Mouse (Mus musculus) midbrain, embryonic 15.5 days (tissue): Measurements from ENCODE around the gene Espn. TPM values are rescaled to one million over a fixed set of nuclear protein-coding genes. Genes with fewer than 3 reads are reported as not detected.

ENCODE experiments used
- ATAC-seq: fragments of 200-750 bp; cut with Nextera tagmentation; replicated peaks from 2 replicates; pipeline ENCODE4 v1.8.0; 2017; ENCODE audit warnings: moderate TSS enrichment
- H3K27ac ChIP-seq: fragments of 300-500 bp; sonication (generic); 2 replicates; pipeline ENCODE4 v1.5.1; 2015; ENCODE audit warnings: mild to moderate bottlenecking, inconsistent platforms
- H3K27me3 ChIP-seq: fragments of 300-500 bp; sonication (generic); replicated peaks from 2 replicates; pipeline ENCODE4 v1.6.1; 2015; ENCODE audit warnings: inconsistent platforms
- H3K36me3 ChIP-seq: fragments of 300-500 bp; sonication (generic); replicated peaks from 2 replicates; pipeline ENCODE4 v1.6.1; 2015; ENCODE audit warnings: inconsistent platforms
- H3K4me1 ChIP-seq: fragments of 300-500 bp; sonication (generic); 2 replicates; pipeline ENCODE4 v1.6.1; 2015; ENCODE audit warnings: inconsistent platforms
- H3K4me2 ChIP-seq: fragments of 300-500 bp; sonication (generic); 2 replicates; pipeline ENCODE4 v1.6.1; 2015; ENCODE audit warnings: inconsistent platforms, mild to moderate bottlenecking, moderate library complexity
- H3K4me3 ChIP-seq: fragments of 300-500 bp; sonication (generic); 2 replicates; pipeline ENCODE4 v1.5.1; 2015; ENCODE audit warnings: mild to moderate bottlenecking, inconsistent platforms
- H3K9ac ChIP-seq: fragments of 300-500 bp; sonication (generic); 2 replicates; pipeline ENCODE4 v1.6.1; 2015; ENCODE audit warnings: mild to moderate bottlenecking, inconsistent platforms
- H3K9me3 ChIP-seq: fragments of 300-500 bp; sonication (generic); 2 replicates; pipeline ENCODE4 v1.6.1; 2016; ENCODE audit warnings: inconsistent platforms
- WGBS: fragments of 180-500 bp; shearing (Covaris S2); methylation state at CpG from one replicate; pipeline ENCODE4 v1.1.7; 2015; ENCODE audit warnings: mixed read lengths; 5-methylcytosine and 5-hydroxymethylcytosine counted together
- polyA plus RNA-seq: library from polyadenylated mRNA; unstranded; fragments of >200 nt; fragmentation: Nextera tagmentation; extraction: Ambion mirVana; gene quantifications from 2 replicates; pipeline ENCODE4 v1.2.1, GENCODE M21; 2015

The Espn gene
- polyA plus RNA-seq, 1 experiment from 2014 or later = 0.13 TPM

DNA sequence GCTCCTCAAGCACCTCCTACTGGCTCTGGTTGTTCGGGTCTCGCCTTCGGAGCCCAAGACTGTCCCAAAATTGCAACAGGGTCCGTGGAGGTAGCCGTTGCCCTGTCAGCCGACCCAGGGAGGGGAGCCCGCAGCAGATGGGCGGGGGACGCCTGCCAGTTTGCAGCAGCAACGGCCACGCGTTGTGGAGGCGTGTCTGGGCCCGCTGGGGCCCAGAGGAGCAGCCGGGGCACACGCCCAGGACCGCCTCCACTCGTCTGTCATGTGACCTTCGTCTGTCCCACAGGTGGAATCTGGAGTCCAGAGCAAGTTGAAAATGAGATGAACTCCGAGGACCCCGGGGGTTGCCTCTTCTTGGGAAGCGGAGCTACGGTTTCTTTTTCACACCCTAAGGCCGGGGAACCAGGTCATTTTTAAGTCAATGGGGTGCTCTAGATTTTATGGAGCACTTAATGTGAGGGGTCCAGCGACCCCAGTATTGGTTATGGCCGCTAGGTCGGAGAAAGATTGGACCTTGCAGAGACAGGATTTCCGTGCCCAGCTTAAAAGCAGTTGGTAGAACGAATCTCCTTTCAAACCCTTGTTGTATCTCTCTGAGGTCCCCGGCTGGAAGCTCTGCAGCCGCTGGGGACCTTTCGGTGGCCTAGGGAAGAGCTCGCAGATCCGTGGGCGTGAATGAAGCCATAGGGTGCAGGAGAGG is 6.6 kb upstream of the Espn start, which contains the start of gene Hes2:
Gene Hes2 (plus strand): TSS at position 283 of the 700 bp plus-strand sequence.
- H3K9ac ChIP-seq = no peak within 1 kb of the TSS
- peak within 1 kb of the TSS; percentile 12; the same call in 1 of the 2 replicates for H3K4me3 ChIP-seq
- H3K27me3 ChIP-seq = peaks cover 78% of the 10 kb centered on the region

DNA sequence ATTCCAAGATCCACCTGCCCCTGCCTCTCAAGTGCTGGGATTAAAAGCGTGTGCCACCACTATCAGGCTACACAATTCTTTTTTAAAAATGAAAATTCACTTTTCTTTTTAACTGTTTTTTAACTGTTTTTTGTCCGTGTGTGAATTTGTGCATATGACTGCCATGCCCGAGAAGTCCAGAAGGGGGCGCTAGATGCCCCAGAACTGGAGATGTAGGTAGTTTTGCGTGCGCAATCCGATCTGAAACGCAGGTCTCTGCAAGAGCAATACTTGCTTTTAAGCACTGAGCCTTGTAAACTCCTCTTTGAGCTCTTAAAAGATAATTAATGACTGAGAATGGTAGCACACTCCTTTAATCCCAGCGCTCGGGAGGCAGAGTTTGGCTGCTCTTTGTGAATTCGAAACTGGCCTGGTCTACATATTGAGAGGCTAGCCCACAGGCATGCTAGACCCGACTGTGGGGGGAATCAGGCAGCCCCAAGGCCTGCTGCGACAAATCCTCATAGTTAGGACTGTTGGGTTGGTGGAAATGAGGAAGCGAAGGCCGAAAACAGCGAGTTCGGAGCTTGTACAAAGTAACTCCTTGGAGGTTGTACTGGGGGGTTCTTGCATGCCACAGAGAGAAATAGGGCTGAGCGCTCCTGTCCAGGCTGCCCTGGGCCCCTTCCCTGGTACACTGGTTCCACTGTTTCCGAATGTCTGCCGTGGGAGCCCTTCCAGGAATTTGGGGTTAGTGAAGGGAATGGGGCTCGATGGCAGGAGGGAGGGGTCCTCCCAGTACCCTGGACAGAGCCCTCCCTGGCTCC is 5.8 kb upstream of the Espn start:
- Histone ChIP-seq H3K36me3 (no peaks in the 10 kb centered on the region), H3K4me1 (peaks cover 24% of the 10 kb centered on the region), H3K27ac (no peak overlapping the region), H3K4me2 (0 out of 2 replicates have a peak overlapping the region, but pooled peaks have one; percentile 22), H3K9ac (no peak overlapping the region), H3K4me3 (no peak overlapping the region), H3K9me3 (no peaks in the 10 kb centered on the region), H3K27me3 (peaks cover 85% of the 10 kb centered on the region)
- 16% methylated on average over 21 of the region's 21 CpGs for WGBS
- ATAC-seq = no peak

More for the DNA sequence above, 6.6 kb upstream of the Espn start, which contains the start of gene Hes2:
- Histone ChIP-seq H3K4me2 (peak within 1 kb of the TSS; percentile 22), H3K9me3 (no peaks in the 10 kb centered on the region), H3K36me3 (no peaks in the 10 kb centered on the region), H3K4me1 (peaks cover 20% of the 10 kb centered on the region), H3K27ac (no peak within 1 kb of the TSS)
- ATAC-seq = no peak
- WGBS = 2% methylated on average over 35 of the region's 35 CpGs

- Histone ChIP-seq H3K36me3 (no peaks in the 10 kb centered on the region), H3K4me2 (no peak overlapping the region), H3K9me3 (no peaks in the 10 kb centered on the region), H3K27ac (no peak overlapping the region), H3K9ac (no peak overlapping the region), H3K27me3 (peaks cover 85% of the 10 kb centered on the region), H3K4me1 (peaks cover 32% of the 10 kb centered on the region), H3K4me3 (no peak overlapping the region)
- 79% methylated on average over 4 of the region's 4 CpGs for WGBS
- ATAC-seq = no peak
Measured at GRCm38 (mm10) chr4:152155019-152155418, 2.8 kb upstream of the Espn start.

DNA sequence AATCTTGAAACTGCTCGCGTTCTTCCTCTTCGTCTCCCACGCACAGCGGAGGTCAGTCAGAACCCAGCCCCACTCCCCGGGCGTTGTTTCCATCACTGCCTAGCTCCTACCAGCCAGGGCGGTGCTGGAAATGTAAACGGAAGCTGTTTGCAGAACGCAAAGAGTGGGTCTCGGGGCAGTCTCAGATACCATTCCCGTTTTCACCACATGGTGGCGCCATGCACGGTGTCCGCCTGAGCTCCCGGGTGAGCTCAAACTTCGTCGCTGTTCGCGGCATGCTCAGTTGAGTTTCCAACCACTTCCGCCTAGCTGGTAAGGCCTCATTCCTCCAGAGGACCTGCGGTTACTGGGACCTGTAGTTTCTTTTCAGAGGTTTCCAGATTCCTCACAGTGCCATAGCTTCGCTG is 1.6 kb upstream of the Espn start:
- H3K4me3 ChIP-seq = no peak overlapping the region
- no peak overlapping the region for H3K27ac ChIP-seq
- H3K9me3 ChIP-seq = no peaks in the 10 kb centered on the region
- no peak for ATAC-seq
- no peak overlapping the region for H3K9ac ChIP-seq
- 2% methylated on average over 23 of the region's 23 CpGs for WGBS
- peaks cover 22% of the 10 kb centered on the region for H3K4me1 ChIP-seq
- peak overlapping the region; percentile 33 for H3K4me2 ChIP-seq
- no peaks in the 10 kb centered on the region for H3K36me3 ChIP-seq
- peaks cover 83% of the 10 kb centered on the region for H3K27me3 ChIP-seq

DNA sequence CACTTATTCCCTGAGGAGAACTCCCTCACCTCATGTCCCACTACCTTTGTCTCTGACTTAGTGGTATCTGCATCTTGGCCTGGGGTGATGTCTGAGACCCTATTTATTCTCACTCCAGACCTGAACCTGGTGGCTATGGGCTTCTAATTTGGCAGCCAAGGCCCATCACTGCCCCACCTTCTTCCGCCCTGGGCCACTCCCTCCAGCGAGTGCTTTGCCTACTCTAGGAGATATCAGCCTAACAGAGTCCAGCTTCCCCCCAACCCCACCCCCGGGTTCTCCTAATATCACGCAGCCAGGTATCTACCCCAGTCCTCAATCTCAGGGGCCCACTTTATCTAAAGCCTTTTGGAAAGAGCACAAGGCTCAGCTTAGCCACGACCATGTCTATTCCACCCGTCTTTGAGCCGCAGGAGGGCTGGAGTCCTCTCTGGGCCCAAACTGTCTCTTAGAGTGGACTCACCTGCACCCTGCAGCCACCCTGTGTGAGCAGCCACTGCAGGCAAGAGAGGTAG is 663 bp downstream of the Espn start:
- no peaks in the 10 kb centered on the region for H3K36me3 ChIP-seq
- no peak overlapping the region; the same call in 1 of the 2 replicates for H3K4me2 ChIP-seq
- H3K4me3 ChIP-seq = peak overlapping the region; percentile 28
- H3K9me3 ChIP-seq = no peaks in the 10 kb centered on the region
- peaks cover 15% of the 10 kb centered on the region for H3K4me1 ChIP-seq
- peaks cover 65% of the 10 kb centered on the region for H3K27me3 ChIP-seq
- no peak for ATAC-seq
- H3K9ac ChIP-seq = no peak overlapping the region
- no peak overlapping the region for H3K27ac ChIP-seq
- WGBS = 19% methylated on average over 7 of the region's 7 CpGs

GRCm38 (mm10) chr4:152150546-152150945 is 1.6 kb downstream of the Espn start:
- no peaks in the 10 kb centered on the region for H3K9me3 ChIP-seq
- H3K27me3 ChIP-seq = peaks cover 61% of the 10 kb centered on the region
- ATAC-seq = no peak
- WGBS = 68% methylated on average over 4 of the region's 4 CpGs
- H3K27ac ChIP-seq = no peak overlapping the region
- H3K36me3 ChIP-seq = no peaks in the 10 kb centered on the region
- no peak overlapping the region for H3K4me2 ChIP-seq
- peaks cover 15% of the 10 kb centered on the region for H3K4me1 ChIP-seq
- H3K9ac ChIP-seq = no peak overlapping the region
- no peak overlapping the region for H3K4me3 ChIP-seq

DNA sequence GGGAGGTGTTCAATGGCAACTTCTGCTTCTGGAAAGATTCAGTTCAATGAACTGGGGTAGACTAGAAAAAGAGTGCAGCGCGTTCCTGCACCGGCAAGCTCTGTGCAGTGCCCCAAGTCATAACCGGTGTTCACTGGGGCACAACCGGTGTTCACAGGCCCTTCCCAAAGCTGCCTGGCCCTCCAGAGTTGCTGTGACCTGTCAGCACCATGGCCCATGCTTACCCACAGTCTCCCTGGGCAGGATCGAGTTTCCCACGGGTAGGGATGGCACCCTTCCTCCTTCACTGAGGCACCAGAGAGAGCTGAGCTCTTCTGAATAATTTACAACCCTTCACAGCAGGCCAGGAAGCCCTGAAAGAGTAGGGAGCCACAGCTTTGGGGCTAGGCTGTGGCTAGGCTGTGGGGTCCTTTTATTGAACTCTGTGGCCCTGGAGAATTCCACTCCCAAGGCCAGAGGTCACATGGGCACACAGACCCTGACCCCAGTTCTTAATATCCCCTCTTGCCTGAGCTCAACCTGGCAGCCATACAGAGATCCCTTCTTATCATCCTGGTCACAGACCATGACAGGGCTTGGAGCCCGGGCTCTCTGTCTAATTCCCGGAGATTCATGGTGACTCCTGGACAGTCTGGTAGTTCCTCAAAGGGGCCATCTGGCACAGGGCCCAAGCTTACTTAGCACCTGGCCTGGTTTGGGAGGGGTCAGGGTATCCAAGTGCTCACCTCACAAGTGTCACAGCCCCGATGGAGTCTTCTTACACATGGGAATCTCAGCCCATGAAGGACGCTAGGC is 5.9 kb downstream of the Espn start:
- no peaks in the 10 kb centered on the region for H3K9me3 ChIP-seq
- no peaks in the 10 kb centered on the region for H3K36me3 ChIP-seq
- no peak overlapping the region for H3K9ac ChIP-seq
- H3K4me1 ChIP-seq = no peaks in the 10 kb centered on the region
- no peak for ATAC-seq
- no peak overlapping the region for H3K4me2 ChIP-seq
- no peak overlapping the region for H3K4me3 ChIP-seq
- peaks cover 27% of the 10 kb centered on the region for H3K27me3 ChIP-seq
- H3K27ac ChIP-seq = no peak overlapping the region
- 63% methylated on average over 11 of the region's 11 CpGs for WGBS

- Histone ChIP-seq H3K9ac (no peak overlapping the region), H3K27me3 (peaks cover 21% of the 10 kb centered on the region), H3K4me3 (no peak overlapping the region), H3K4me2 (no peak overlapping the region), H3K4me1 (no peaks in the 10 kb centered on the region), H3K27ac (no peak overlapping the region), H3K36me3 (no peaks in the 10 kb centered on the region), H3K9me3 (no peaks in the 10 kb centered on the region)
- WGBS = 71% methylated on average over 10 of the region's 10 CpGs
- no peak for ATAC-seq
Measured at GRCm38 (mm10) chr4:152145473-152145872, 6.7 kb downstream of the Espn start.

DNA sequence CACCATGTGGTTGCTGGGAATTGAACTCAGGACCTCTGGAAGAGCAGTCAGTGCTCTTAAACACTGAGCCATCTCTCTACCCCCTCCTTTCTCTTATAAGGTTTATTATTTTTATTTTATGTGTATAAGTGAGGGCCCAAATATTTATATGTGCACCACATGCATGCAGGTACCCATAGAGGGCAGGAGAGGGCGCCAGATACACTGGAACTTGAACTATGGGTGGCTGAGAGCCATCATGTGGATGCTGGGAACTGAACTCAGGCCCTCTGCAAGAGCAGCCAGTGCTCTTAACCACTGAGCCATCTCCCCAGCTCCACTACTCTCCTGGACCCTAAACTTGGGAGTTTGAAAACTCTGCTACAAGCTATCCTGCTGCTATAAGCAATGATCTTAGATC is 8.5 kb downstream of the Espn start:
- 24% methylated on average over 1 of the region's 1 CpGs for WGBS

DNA sequence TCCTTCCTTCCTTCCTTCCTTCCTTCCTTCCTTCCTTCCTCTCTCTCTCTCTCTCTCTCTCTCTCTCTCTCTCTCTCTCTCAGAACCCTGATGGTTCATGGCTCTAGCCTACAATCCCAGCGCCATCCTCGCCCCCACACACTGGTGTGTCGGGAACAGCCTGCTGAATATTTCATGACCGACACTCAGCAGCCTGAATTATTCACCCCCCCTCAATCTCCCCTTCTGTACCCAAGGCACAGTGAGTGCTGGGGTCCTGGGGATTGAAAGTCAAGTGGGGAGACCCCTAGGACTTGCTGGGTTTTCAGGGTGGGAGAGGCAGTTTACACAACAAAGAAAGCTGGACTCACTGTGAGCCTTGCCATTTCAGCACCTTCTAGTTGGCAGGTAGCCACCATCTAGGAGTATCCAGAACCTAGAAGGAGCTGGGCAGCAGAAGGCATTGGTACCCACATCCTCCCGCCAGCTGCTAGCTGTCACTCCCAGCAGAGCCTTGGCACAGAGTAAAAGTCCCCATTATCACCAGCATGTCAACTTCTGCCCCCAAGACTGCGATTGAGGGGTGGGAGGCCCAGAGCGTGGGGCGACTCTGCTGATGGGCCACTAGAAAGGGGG is 10.5 kb downstream of the Espn start:
- H3K4me3 ChIP-seq = no peak overlapping the region
- H3K36me3 ChIP-seq = no peaks in the 10 kb centered on the region
- H3K9me3 ChIP-seq = no peaks in the 10 kb centered on the region
- H3K27me3 ChIP-seq = peaks cover 27% of the 10 kb centered on the region
- no peak for ATAC-seq
- 63% methylated on average over 8 of the region's 8 CpGs for WGBS
- no peak overlapping the region for H3K9ac ChIP-seq
- no peak overlapping the region for H3K27ac ChIP-seq
- H3K4me2 ChIP-seq = no peak overlapping the region
- peaks cover 7% of the 10 kb centered on the region; the same call in 1 of the 2 replicates for H3K4me1 ChIP-seq

More for the DNA sequence above, 8.5 kb downstream of the Espn start:
- peaks cover 3% of the 10 kb centered on the region; the same call in 1 of the 2 replicates for H3K4me1 ChIP-seq
- no peak overlapping the region for H3K27ac ChIP-seq
- no peak for ATAC-seq
- H3K9ac ChIP-seq = no peak overlapping the region
- no peaks in the 10 kb centered on the region for H3K36me3 ChIP-seq
- no peak overlapping the region for H3K4me3 ChIP-seq
- peaks cover 17% of the 10 kb centered on the region for H3K27me3 ChIP-seq
- H3K4me2 ChIP-seq = no peak overlapping the region
- H3K9me3 ChIP-seq = no peaks in the 10 kb centered on the region

- Histone ChIP-seq H3K4me1 (peaks cover 7% of the 10 kb centered on the region; the same call in 1 of the 2 replicates), H3K9ac (no peak overlapping the region), H3K9me3 (no peaks in the 10 kb centered on the region), H3K27ac (no peak overlapping the region), H3K36me3 (no peaks in the 10 kb centered on the region), H3K4me3 (no peak overlapping the region), H3K27me3 (peaks cover 27% of the 10 kb centered on the region), H3K4me2 (no peak overlapping the region)
- WGBS = 30% methylated on average over 6 of the region's 6 CpGs
- no peak for ATAC-seq
Measured at GRCm38 (mm10) chr4:152140441-152140840, 11.7 kb downstream of the Espn start.
